Mouse (Mus musculus) midbrain, postnatal 0 days (tissue): ENCODE results near the gene F9. TPM values are rescaled to one million over a fixed set of nuclear protein-coding genes. Genes with fewer than 3 reads are reported as not detected.
"Not testable (repeated sequence)": the region's sequence is repeated elsewhere in the genome, so short reads cannot be mapped to it uniquely, and the experiment has no call there.

ENCODE experiments used
- ATAC-seq: fragments of 200-750 bp; cut with Nextera tagmentation; 2 replicates; pipeline ENCODE4 v1.8.0; 2017; ENCODE audit warnings: moderate number of reproducible peaks, mild to moderate bottlenecking, moderate TSS enrichment, moderate library complexity; ENCODE audit not compliant: low FRiP score
- DNase-seq: peaks from one replicate; pipeline ENCODE4 v3.0.0-alpha.2; 2015; ENCODE audit warnings: low spot score
- H3K27ac ChIP-seq: fragments of 300-500 bp; sonication (generic); 2 replicates; pipeline ENCODE4 v1.5.1; 2014; ENCODE audit warnings: low read depth, mild to moderate bottlenecking, low read length, mixed read lengths
- H3K27me3 ChIP-seq: fragments of 300-500 bp; sonication (generic); 2 replicates; pipeline ENCODE4 v1.6.1; 2014; ENCODE audit warnings: low read length, control low read depth, mixed read lengths; ENCODE audit not compliant: insufficient read depth
- H3K36me3 ChIP-seq: fragments of 300-500 bp; sonication (generic); 2 replicates; pipeline ENCODE4 v1.6.1; 2014; ENCODE audit warnings: low read length, control low read depth, mixed read lengths; ENCODE audit not compliant: insufficient read depth
- H3K4me1 ChIP-seq: fragments of 300-500 bp; sonication (generic); 2 replicates; pipeline ENCODE4 v1.6.1; 2014; ENCODE audit warnings: mild to moderate bottlenecking, control low read depth, antibody characterized with exemption, low read length, mixed read lengths; ENCODE audit not compliant: insufficient read depth
- H3K4me2 ChIP-seq: fragments of 300-500 bp; sonication (generic); 2 replicates; pipeline ENCODE4 v1.6.1; 2014; ENCODE audit warnings: low read depth, mild to moderate bottlenecking, low read length, mixed read lengths; ENCODE audit not compliant: poor library complexity, severe bottlenecking
- H3K4me3 ChIP-seq: fragments of 300-500 bp; sonication (generic); 2 replicates; pipeline ENCODE4 v1.5.1; 2014; ENCODE audit warnings: low read depth, mild to moderate bottlenecking, low read length, moderate library complexity
- H3K9ac ChIP-seq: fragments of 300-500 bp; sonication (generic); replicated peaks from 2 replicates; pipeline ENCODE4 v1.6.1; 2014; ENCODE audit warnings: mild to moderate bottlenecking, low read length, moderate library complexity, mixed read lengths; ENCODE audit not compliant: poor library complexity, severe bottlenecking
- H3K9me3 ChIP-seq: fragments of 300-500 bp; sonication (generic); 2 replicates; pipeline ENCODE4 v1.6.1; 2016; ENCODE audit warnings: low read length, control low read depth
- CTCF ChIP-seq: IDR thresholded peaks from 2 replicates; pipeline ENCODE4 v1.5.1; 2016; ENCODE audit warnings: antibody characterized with exemption, mild to moderate bottlenecking
- WGBS: fragments of 180-500 bp; shearing (Covaris S2); extraction: QIAGEN DNeasy Blood & Tissue Kit; methylation state at CpG from one replicate; pipeline ENCODE4 v1.1.7; 2014; 5-methylcytosine and 5-hydroxymethylcytosine counted together
- polyA plus RNA-seq: library from polyadenylated mRNA; unstranded; fragments of >200 nt; fragmentation: Nextera tagmentation; extraction: Ambion mirVana; gene quantifications from 2 replicates; pipeline ENCODE4 v1.2.1, GENCODE M21; 2015
- total RNA-seq: library from RNA; depleted of rRNA; stranded (reverse); fragments of >200 nt; gene quantifications from 2 replicates; pipeline ENCODE4 v1.2.3, GENCODE M21; 2014; rRNA removed

The F9 gene
- total RNA-seq (not detected in 2 replicates), polyA plus RNA-seq (not detected in 2 replicates)

- no peak for TF ChIP-seq CTCF
- WGBS, result 87% methylated on average over 10 of the region's 10 CpGs
Observed at GRCm38 (mm10) chrX:59999221-60000083, at the start of gene F9. Gene F9 (plus strand): TSS chrX:59999464.

DNA sequence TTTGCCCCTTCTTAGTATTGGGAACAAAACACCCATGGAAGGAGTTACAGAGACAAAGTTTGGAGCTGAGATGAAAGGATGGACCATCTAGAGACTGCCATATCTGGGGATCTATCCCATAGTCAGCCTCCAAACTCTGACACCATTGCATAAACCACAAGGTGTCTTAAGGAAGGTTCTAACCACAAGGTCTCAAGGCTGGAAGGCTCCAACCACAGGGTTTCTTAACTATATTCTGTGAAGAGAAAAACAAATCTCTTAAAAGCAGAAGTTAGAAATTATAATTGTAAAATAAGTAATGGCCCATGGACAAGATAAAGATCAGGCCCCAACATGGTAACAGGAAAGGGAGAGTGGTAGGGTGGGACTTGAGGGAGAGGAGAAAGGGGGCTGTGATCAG is 29.5 kb upstream of the F9 start:
- not testable (repeated sequence) for ATAC-seq, H3K4me1 ChIP-seq, H3K4me3 ChIP-seq, H3K27me3 ChIP-seq, H3K9me3 ChIP-seq, H3K4me2 ChIP-seq, H3K27ac ChIP-seq, H3K9ac ChIP-seq, DNase-seq, H3K36me3 ChIP-seq

More at GRCm38 (mm10) chrX:59999221-60000083, at the start of gene F9:
- Histone ChIP-seq H3K4me3 (no peak within 1 kb of the TSS), H3K4me1 (no peaks in the 10 kb centered on the region), H3K9ac (no peak within 1 kb of the TSS), H3K27ac (no peak within 1 kb of the TSS), H3K4me2 (no peak within 1 kb of the TSS), H3K27me3 (no peaks in the 10 kb centered on the region), H3K36me3 (no peaks in the 10 kb centered on the region), H3K9me3 (no peaks in the 10 kb centered on the region)
- ATAC-seq, result no peak
- DNase-seq, result no peak

DNA sequence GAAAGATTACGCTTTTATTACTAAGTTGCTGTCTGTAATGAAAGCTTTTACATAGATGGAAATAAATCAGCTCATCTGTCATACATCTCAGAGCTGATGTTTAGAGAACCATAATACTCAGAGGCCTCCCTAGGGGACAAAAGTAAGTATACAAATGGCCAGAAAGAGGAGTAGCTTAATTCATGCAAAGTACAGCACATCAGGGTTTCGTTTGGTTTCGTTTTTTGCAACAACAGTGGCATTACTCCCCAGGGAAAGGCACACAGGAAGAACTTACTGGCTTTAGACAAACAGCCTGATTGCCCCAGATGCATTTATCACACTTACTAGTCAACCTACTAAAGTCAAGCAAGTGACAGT is 800 bp downstream of the F9 start:
- DNase-seq (no peak), ATAC-seq (no peak)
- H3K36me3 ChIP-seq, result no peaks in the 10 kb centered on the region
- no peak for TF ChIP-seq CTCF
- no peaks in the 10 kb centered on the region for H3K27me3 ChIP-seq
- H3K4me1 ChIP-seq, result no peaks in the 10 kb centered on the region
- H3K9ac ChIP-seq, result no peak overlapping the region
- no peak overlapping the region for H3K4me2 ChIP-seq
- no peaks in the 10 kb centered on the region for H3K9me3 ChIP-seq
- 73% methylated on average over 3 of the region's 3 CpGs for WGBS
- no peak overlapping the region for H3K4me3 ChIP-seq
- no peak overlapping the region for H3K27ac ChIP-seq

GRCm38 (mm10) chrX:60001461-60001860 is 2.2 kb downstream of the F9 start:
- Histone ChIP-seq H3K36me3 (no peaks in the 10 kb centered on the region), H3K4me3 (no peak overlapping the region), H3K27me3 (no peaks in the 10 kb centered on the region), H3K9ac (no peak overlapping the region), H3K4me2 (no peak overlapping the region), H3K27ac (no peak overlapping the region), H3K9me3 (no peaks in the 10 kb centered on the region), H3K4me1 (no peaks in the 10 kb centered on the region)
- ATAC-seq (no peak), DNase-seq (no peak)
- 86% methylated on average over 2 of the region's 2 CpGs for WGBS
- TF ChIP-seq CTCF, result no peak

DNA sequence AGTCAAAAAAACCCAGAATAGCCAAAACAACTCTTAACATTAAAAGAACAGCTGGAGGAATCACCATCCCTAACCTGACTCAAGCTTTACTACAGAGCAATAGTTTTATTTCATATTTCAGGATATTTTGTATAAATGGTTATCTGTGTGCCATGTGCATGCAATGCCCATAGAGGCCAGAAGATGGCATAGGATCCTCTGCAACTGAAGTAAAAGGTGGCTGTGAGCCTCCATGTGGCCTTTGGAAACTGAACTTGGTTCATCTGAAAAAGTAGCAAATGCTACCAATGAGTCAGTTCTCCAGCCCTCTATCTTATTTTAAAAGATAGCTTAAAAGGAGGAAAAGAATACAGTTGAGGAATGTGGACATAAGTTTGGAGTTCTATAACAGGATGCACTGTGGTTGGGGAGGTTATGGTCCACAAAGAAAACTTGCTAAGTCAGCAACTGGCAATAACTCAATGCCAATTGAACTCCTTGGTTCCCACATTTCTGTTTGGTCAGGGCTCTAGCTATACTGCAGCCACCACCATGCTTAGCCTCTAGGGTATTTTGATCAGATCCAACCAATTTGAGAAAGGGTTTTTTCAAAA is 13.9 kb downstream of the F9 start:
- Histone ChIP-seq H3K27me3 (no peaks in the 10 kb centered on the region), H3K9me3 (no peaks in the 10 kb centered on the region), H3K27ac (no peak overlapping the region), H3K4me1 (no peaks in the 10 kb centered on the region), H3K4me3 (no peak overlapping the region), H3K9ac (no peak overlapping the region), H3K36me3 (no peaks in the 10 kb centered on the region), H3K4me2 (no peak overlapping the region)
- TF ChIP-seq CTCF, result peak; percentile 67
- ATAC-seq (no peak), DNase-seq (peak; percentile 15)

DNA sequence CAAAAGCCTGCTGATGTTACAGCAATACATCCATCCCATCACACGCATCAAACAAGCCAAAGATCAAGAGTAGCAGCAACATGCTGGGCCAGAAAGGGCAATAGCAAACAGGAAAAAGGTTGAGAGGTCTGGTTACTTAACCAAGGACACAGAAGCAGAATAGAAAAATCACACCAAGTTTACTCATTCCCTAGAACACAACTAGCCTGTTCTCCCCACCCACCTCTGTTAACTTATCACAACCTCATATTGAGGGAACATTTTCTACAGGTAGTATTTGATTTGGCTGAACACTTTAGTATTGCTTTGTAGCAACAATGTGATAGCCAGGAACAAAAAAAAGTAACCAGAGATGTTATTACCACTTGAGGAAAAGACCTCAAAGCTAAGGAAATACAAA is 15.3 kb downstream of the F9 start:
- Histone ChIP-seq H3K4me2 (no peak overlapping the region), H3K4me1 (no peaks in the 10 kb centered on the region), H3K36me3 (no peaks in the 10 kb centered on the region), H3K9ac (no peak overlapping the region), H3K27ac (no peak overlapping the region), H3K27me3 (no peaks in the 10 kb centered on the region), H3K9me3 (no peaks in the 10 kb centered on the region), H3K4me3 (no peak overlapping the region)
- DNase-seq (no peak), ATAC-seq (no peak)
- WGBS, result 88% methylated on average over 1 of the region's 1 CpGs
- no peak for TF ChIP-seq CTCF
